Mouse (Mus musculus): ENCODE measurements at regions not wholly inside any gene's neighbourhood (a gene's known extent, or its start where the extent isn't known, plus 50 kb on each side); places are given as distances from the start of the nearest gene placed in this dataset.

DNA sequence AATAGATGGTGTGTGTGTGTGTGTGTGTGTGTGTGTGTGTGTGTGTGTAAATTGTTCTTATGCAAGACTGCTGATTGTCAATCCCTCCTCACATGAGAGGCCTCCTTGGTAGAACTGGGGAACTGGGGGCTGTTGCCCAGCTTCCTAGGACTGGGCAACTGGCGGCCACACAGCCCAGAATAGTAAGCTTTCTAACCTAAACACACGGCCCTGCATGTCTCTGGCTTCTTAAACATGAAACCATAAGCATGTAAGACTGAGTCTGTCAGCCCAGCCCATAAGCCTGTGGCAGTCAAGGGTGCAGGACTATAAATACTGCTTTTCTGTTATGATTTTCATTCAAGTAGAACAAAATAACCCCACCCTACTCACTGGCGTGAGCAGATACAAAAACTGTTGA lies 60.7 kb downstream of the Ifng start:
- DNase-seq: no peak

DNA sequence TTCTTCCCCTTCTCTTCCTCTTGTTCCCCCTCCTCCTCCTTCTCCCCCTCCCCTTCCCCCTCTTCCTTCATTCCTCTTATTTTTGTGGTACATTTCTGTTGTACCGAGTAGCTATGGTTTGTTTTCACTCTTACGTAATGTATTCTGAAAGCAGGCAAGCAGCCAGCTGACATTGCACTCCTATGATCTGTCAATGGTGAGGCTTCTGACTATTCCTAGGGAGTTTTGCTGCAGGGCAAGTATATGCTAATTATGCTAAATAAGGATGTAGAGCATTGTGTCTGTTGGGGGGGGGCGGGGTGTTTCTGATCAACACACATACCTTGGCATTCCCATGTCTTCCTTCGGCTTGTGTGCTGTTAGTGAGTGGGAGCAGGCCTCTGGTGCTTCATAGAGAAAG lies 64.0 kb downstream of the Ifng start:
- DNase-seq: peak; percentile 11 to 15

GRCm38 (mm10) chr10:118506154-118506553 lies 65.3 kb downstream of the Ifng start:
- no peak for DNase-seq

DNA sequence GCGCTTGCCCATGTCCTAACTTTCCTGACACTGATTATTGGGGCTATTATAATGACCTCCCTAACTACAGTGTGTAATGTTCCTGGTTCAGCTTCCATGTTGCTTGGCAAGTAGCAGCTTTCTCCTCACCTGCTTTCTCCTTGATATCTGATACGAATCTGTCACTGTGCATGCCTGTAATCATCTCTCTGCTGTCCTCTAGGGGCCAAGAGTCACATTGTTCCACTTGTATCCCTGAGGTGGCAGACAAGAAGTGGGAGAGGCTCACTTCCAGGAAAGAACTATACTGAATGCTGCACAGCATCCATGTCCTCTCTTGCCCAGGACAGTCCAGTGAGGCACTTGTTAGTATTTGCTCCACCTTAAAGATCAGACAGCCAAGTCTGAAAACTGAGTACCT lies 66.8 kb downstream of the Ifng start:
- DNase-seq: peak in 1 of 2 experiments; percentile 20

GRCm38 (mm10) chr10:118516839-118517238 lies 76.0 kb downstream of the Ifng start:
- DNase-seq: no peak

DNA sequence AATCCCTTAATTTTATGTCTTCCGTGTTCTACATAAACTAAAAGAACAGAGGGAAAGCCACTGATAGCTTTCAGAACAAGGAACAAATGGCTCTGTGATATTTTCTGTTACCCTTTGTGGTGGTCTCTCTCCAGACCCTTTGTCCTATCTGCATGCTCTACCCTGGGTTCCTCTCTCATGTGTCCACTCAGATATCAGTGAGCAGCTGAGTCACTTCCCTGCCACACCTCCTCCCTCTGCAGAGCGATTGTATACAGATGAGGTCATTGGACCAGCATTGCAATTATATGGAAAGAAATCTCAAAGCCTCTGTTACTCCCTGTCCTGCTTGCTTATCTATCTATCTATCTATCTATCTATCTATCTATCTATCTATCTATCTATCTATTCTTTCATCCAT lies 77.1 kb downstream of the Ifng start:
- no peak for DNase-seq

GRCm38 (mm10) chr10:118545966-118546365 lies 105.1 kb downstream of the Ifng start:
- no peak for DNase-seq

DNA sequence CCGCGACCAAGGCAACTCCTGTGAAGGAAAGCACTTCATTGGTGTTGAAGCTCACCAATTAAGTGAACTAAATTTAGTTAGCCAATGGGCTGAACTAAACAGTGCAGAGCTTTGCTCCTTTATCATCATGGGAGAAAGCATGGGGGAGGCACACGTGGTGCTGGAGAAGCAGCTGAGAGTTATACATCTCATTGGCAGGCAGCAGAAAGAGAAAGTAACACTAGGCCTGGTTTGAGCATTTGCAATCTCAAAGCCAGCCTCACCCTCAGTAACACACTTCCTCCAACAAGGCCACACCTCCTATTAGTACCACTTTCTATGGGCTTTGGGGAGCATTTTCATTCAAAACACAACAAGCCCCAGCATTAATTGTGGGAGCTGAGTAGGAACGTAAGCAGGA lies 109.4 kb downstream of the Ifng start:
- DNase-seq: no peak

- no peak for DNase-seq
These were observed 118.0 kb downstream of the Ifng start for GRCm38 (mm10) chr10:118558848-118559247.

DNA sequence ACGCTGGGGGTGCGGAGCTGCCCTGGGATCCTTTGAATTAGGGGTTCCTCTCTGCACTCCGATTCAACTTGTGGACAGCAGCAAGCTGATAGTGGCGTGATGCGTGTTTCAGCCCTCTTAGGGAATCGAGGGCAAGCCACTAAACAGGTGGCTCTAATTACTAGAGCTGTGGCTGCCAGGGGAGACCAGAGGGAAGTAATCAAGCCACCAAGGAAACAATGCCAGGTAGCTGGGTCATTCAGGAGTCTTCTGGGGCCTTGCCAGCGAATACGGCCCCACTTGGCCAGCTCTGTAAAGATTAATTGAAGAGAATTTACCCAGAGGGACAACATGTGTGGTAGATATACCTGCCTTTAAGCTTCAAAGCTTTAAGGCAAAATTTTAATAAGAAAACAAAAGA lies 123.2 kb downstream of the Ifng start:
- DNase-seq: no peak

DNA sequence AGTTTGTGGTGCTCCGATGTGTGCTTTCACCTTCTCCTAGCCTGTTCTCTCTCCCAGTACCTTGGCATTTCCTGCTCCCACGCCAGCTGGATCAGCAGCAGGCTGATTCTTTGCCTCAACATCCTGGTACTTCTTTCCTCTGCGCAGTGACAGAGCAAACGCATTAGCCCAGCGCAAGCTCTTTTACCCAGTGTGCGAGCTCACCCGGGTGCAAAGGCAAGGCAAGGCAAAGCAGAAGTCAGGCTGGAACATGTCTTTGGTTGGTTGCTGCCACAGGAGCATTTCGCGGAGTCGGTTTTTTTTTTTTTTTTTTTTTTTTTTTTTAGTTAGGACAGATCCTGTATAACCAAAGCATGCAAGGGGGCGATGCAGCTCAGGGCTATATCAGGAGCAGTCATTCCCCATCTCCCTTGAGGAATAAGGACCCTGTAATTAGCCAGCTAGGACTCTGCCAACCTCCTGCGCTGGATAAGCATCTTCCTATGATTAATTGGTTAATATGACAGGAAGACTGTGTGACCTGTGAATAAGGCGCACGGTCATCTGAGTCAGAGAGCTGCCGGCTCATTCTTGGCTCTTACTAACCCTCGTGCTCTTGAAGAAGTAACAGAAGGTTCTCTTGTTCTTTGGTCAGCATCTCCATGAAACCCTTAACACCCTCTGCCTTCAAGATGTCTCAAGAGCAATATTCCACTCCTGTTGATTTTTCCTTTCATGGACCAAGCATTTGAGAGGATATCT lies 123.9 kb downstream of the Ifng start:
- DNase-seq: no peak

- DNase-seq: no peak
These were observed 127.8 kb downstream of the Ifng start for GRCm38 (mm10) chr10:118568617-118569016.

DNA sequence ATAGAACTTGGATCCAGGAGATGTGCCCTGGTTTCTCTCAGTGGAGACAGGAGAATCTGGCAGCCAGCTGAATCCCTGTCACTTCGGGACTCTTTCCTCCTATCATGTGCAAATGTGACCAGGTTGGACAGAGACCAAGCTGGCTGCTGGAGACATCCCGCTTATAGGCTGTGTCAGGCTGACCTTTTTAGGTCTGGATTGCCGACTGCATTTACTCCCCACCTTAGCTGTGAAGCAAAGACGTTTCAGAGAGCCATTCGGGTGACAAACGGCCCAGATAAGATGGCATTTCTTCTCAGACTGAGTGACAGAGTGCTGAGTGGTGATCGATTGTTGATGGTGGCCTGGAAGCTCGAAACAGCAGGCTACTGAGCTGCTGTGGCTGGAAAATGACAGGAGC lies 128.6 kb downstream of the Ifng start:
- no peak for DNase-seq

- DNase-seq: no peak
These were observed 132.4 kb downstream of the Ifng start for GRCm38 (mm10) chr10:118573247-118573646.

GRCm38 (mm10) chr10:118575570-118575969 lies 134.7 kb downstream of the Ifng start:
- no peak for DNase-seq

- DNase-seq: no peak
These were observed 140.5 kb downstream of the Ifng start for GRCm38 (mm10) chr10:118581376-118581775.

GRCm38 (mm10) chr10:118585821-118586220 lies 145.0 kb downstream of the Ifng start:
- DNase-seq: no peak

DNA sequence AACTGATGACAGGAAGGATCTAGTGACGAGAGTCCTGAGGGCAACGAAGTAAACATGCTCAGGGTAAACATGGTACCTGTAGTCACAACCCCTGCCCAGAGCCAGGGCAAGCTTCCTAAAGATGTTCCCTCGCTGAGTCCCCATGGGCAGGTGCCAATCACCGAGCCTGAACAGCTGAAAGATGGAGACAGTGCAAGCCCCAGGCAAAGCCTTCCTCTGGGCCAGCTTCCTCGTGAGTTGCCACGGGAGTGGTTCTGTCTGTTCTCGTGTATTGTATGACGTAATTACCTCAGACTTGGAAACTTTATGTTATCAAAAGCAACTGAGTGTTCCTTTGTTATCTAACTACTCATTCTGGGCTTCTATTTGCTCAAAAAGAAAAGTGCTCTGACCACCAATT lies 147.4 kb downstream of the Ifng start:
- DNase-seq: no peak

DNA sequence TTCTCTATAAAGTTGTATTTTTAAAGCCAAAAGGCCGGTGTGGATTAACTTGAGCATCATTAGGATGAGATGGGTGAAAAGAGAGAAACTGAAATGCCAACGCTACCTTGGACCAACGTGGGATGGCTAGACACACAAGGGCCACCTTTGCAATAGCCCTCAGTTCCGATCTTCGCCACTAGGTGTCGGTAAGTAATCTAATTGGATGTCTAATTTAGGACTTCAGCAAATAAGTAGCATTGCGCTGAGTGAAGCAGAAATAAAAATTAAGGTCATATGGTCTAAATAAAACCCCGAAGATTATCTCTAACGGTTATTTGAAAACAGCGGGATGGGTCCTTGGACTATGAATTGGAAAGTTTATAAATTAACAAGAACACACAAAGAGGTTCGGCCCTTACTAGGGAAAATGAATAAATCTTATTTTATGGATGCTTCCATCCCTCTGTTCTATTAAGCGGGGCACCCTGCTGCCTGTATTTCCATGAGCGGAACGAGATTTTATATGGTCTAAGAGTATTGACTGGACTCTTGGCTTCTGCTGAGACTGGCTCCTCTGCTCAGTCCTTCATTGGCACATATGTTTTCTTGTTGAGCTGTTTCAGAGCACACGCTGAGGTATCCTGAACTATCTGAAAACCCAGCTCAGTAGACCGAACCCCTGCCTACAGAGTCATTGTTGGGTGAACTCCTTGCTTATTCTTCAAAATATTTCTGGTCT lies 152.0 kb downstream of the Ifng start:
- DNase-seq: peak; percentile 88 to 95

DNA sequence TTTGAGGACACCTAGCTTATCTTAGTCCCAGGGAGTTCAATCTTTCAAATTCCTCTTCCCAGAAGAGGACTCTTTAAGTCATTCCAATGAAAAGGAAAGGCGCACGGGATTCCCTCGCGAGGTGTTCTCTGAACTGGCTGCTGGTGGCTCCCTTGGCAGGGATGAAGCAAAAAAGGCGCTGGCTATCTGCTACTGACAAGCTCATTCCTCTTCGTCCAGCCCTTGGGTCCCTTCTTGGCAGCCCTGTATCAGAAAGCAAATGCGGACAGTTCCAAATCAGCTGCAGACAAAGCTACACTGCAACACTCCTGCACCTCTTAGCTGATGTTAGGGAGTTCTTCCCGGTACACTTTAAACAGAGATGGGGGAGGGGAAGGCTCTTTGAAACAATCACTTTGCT lies 155.4 kb downstream of the Ifng start:
- peak in 1 of 2 experiments; percentile 6 for DNase-seq

DNA sequence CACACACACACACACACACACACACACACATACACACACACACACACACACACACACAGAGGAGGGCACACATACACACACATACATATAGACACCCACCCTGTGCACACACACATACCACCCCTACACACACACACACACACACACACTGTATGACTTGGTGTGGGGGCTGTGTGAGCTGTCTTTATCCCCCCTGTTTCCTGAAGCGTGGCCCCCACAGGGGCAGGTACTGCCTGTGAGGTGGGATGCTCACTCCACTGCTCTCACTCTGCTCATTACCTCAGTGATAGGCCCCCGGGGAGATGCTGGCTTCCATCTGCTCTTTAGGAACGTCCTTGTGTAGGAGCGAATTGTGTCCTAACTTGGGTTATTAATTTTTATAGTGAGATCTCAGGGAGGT lies 157.7 kb downstream of the Ifng start:
- DNase-seq: no peak

- DNase-seq: no peak
These were observed 158.4 kb downstream of the Ifng start for GRCm38 (mm10) chr10:118599197-118599596.

- DNase-seq: no peak
These were observed 158.8 kb downstream of the Ifng start for GRCm38 (mm10) chr10:118599610-118600009.

- DNase-seq: no peak
These were observed 162.1 kb downstream of the Ifng start for GRCm38 (mm10) chr10:118602922-118603321.

Data from kidney, postnatal 36 days (tissue).